Mouse (Mus musculus): Measurements from ENCODE around the gene Flvcr1.
A peak's percentile ranks its signal among the peaks of the same experiment; 100 is the strongest.
"Not testable (repeated sequence)": the region's sequence is repeated elsewhere in the genome, so short reads cannot be mapped to it uniquely, and the experiment has no call there.

Gene Flvcr1

GRCm38 (mm10) chr1:191041352-191041751 lies 15.4 kb upstream of the Flvcr1 start:
- no peak for DNase-seq (ENCODE audit: inconsistent ontology term)

- no peak for DNase-seq (ENCODE audit: inconsistent ontology term)
Observed at GRCm38 (mm10) chr1:191037999-191038398, 12.0 kb upstream of the Flvcr1 start.

- no peak for DNase-seq (ENCODE audit: inconsistent ontology term)
Observed at GRCm38 (mm10) chr1:191036554-191037334, 10.8 kb upstream of the Flvcr1 start, which contains the start of gene Spata45. Gene Spata45 (plus strand): TSS chr1:191036639.

GRCm38 (mm10) chr1:191035649-191036048 lies 9.7 kb upstream of the Flvcr1 start:
- peak; percentile 91 for DNase-seq (ENCODE audit: inconsistent ontology term)

- DNase-seq (ENCODE audit: inconsistent ontology term) = peak; percentile 65
Observed at GRCm38 (mm10) chr1:191030922-191031425, 5.0 kb upstream of the Flvcr1 start.

GRCm38 (mm10) chr1:191030182-191030581 lies 4.2 kb upstream of the Flvcr1 start:
- DNase-seq (ENCODE audit: inconsistent ontology term) = no peak

GRCm38 (mm10) chr1:191025016-191026012 lies 644 bp downstream of the Flvcr1 start:
- no peak for DNase-seq (ENCODE audit: inconsistent ontology term)

- not testable (repeated sequence) for DNase-seq (ENCODE audit: inconsistent ontology term)
Observed at GRCm38 (mm10) chr1:191023806-191024205, 2.2 kb downstream of the Flvcr1 start.

GRCm38 (mm10) chr1:191023140-191023539 lies 2.8 kb downstream of the Flvcr1 start:
- no peak for DNase-seq (ENCODE audit: inconsistent ontology term)

GRCm38 (mm10) chr1:191021016-191021415 lies 4.9 kb downstream of the Flvcr1 start:
- no peak for DNase-seq (ENCODE audit: inconsistent ontology term)

- no peak for DNase-seq (ENCODE audit: inconsistent ontology term)
Observed at GRCm38 (mm10) chr1:191020217-191020924, 5.6 kb downstream of the Flvcr1 start.

GRCm38 (mm10) chr1:191019803-191020202 lies 6.2 kb downstream of the Flvcr1 start:
- DNase-seq (ENCODE audit: inconsistent ontology term) = no peak

- DNase-seq (ENCODE audit: inconsistent ontology term) = no peak
Observed at GRCm38 (mm10) chr1:191014271-191014670, 11.7 kb downstream of the Flvcr1 start.

- DNase-seq (ENCODE audit: inconsistent ontology term) = no peak
Observed at GRCm38 (mm10) chr1:191008707-191009106, 17.3 kb downstream of the Flvcr1 start.

GRCm38 (mm10) chr1:191002201-191002600 lies 23.8 kb downstream of the Flvcr1 start:
- DNase-seq (ENCODE audit: inconsistent ontology term) = no peak

GRCm38 (mm10) chr1:191000686-191001085 lies 25.3 kb downstream of the Flvcr1 start:
- DNase-seq (ENCODE audit: inconsistent ontology term) = no peak

- DNase-seq (ENCODE audit: inconsistent ontology term) = peak; percentile 8
Observed at GRCm38 (mm10) chr1:190998027-190998426, 27.9 kb downstream of the Flvcr1 start.

GRCm38 (mm10) chr1:190996346-190996877 lies 29.5 kb downstream of the Flvcr1 start:
- peak; percentile 12 for DNase-seq (ENCODE audit: inconsistent ontology term)

GRCm38 (mm10) chr1:190995548-190995947 lies 30.4 kb downstream of the Flvcr1 start:
- peak; percentile 88 for DNase-seq (ENCODE audit: inconsistent ontology term)

- DNase-seq (ENCODE audit: inconsistent ontology term) = no peak
Observed at GRCm38 (mm10) chr1:190989437-190990082, 36.4 kb downstream of the Flvcr1 start.

GRCm38 (mm10) chr1:190981412-190981811 lies 44.5 kb downstream of the Flvcr1 start:
- DNase-seq (ENCODE audit: inconsistent ontology term) = no peak
